Mouse (Mus musculus) liver, adult 2 months (tissue): Measurements from ENCODE around the gene Dcaf15. TPM values are rescaled to one million over a fixed set of nuclear protein-coding genes. Genes with fewer than 3 reads are reported as not detected.

ENCODE experiments used
- DNase-seq: peaks from one replicate; pipeline ENCODE4 v3.0.0-alpha.2; 2011; ENCODE audit warnings: low read depth, low spot score; ENCODE audit errors: extremely low read depth
- H3K27ac ChIP-seq: fragments of 200-500 bp; replicated peaks from 2 replicates; pipeline ENCODE4 v1.5.1; 2012; ENCODE audit warnings: low read depth, mild to moderate bottlenecking, control low read depth, inconsistent platforms, low read length; ENCODE audit not compliant: insufficient read depth
- H3K27me3 ChIP-seq: fragments of 200-500 bp; 2 replicates; pipeline ENCODE4 v1.6.1; 2012; ENCODE audit warnings: mild to moderate bottlenecking, moderate library complexity, low read length, inconsistent platforms; ENCODE audit not compliant: control insufficient read depth, insufficient read depth
- H3K36me3 ChIP-seq: fragments of 200-500 bp; 2 replicates; pipeline ENCODE4 v1.6.1; 2012; ENCODE audit warnings: low read length, inconsistent platforms; ENCODE audit not compliant: control insufficient read depth, insufficient read depth
- H3K4me1 ChIP-seq: fragments of 200-500 bp; 2 replicates; pipeline ENCODE4 v1.6.1; 2011; ENCODE audit warnings: low read length; ENCODE audit not compliant: control insufficient read depth, insufficient read depth
- H3K4me3 ChIP-seq: fragments of 200-500 bp; 2 replicates; pipeline ENCODE4 v1.5.1; 2011; ENCODE audit warnings: low read depth, mild to moderate bottlenecking, control low read depth, low read length, moderate library complexity; ENCODE audit not compliant: insufficient read depth
- H3K79me2 ChIP-seq: fragments of 200-500 bp; 2 replicates; pipeline ENCODE4 v1.6.1; 2012; ENCODE audit warnings: inconsistent platforms, mild to moderate bottlenecking, low read length, moderate library complexity; ENCODE audit not compliant: control insufficient read depth, insufficient read depth
- H3K9ac ChIP-seq: fragments of 200-500 bp; 2 replicates; pipeline ENCODE4 v1.6.1; 2012; ENCODE audit warnings: low read depth, mild to moderate bottlenecking, control low read depth, inconsistent platforms, low read length
- CTCF ChIP-seq: fragments of 200-500 bp; IDR thresholded peaks from 2 replicates; pipeline ENCODE4 v1.5.1; 2011; ENCODE audit warnings: low read depth, low read length, control low read depth
- POLR2A ChIP-seq: fragments of 200-500 bp; IDR thresholded peaks from 2 replicates; pipeline ENCODE4 v1.6.1; 2011; ENCODE audit warnings: low read length, control low read depth; ENCODE audit not compliant: insufficient read depth; ENCODE audit errors: extremely low read depth
- WGBS: fragments of 180-500 bp; shearing (Covaris S2); methylation state at CpG from one replicate; pipeline ENCODE4 v1.1.7; 2018; 5-methylcytosine and 5-hydroxymethylcytosine counted together
- polyA plus RNA-seq: library from polyadenylated mRNA; depleted of rRNA; stranded (reverse); fragments of >200 nt; gene quantifications from 2 replicates; pipeline ENCODE4 v1.2.3, GENCODE M21; 2012
- total RNA-seq: library from RNA; depleted of rRNA; stranded (reverse); fragments of >200 nt; gene quantifications from 2 replicates; pipeline ENCODE4 v1.2.3, GENCODE M21; 2014

Dcaf15 gene
- total and polyA plus RNA-seq, 2 experiments: 1.4 to 9.9 TPM

DNA sequence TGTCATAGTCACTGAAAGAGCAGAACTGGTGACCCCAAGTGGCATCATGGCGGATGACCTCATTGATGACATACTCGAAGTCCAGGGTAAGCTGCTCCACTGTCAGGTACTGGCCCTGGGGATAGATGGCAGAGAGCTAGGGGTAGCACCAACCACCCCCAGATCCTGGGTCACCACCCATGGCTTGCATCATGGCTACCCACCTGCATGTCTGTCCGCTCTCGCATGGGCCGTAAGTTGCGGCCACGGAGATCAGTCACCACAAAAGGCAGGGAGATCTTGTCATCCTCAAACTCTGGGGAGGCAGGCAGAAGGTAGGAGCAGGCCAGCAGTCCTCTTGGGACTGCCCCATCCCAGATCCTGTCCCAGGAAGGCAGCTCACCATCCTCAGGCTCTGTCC lies 6.2 kb downstream of the Dcaf15 start:
- Histone ChIP-seq H3K4me3 (no peak overlapping the region), H3K9ac (no peak overlapping the region), H3K79me2 (peaks cover 5% of the 10 kb centered on the region; the same call in 1 of the 2 replicates), H3K27ac (no peak overlapping the region), H3K27me3 (no peaks in the 10 kb centered on the region), H3K36me3 (no peaks in the 10 kb centered on the region; the same call in 1 of the 2 replicates), H3K4me1 (no peaks in the 10 kb centered on the region)
- WGBS: 89% methylated on average over 7 of the region's 7 CpGs
- DNase-seq: no peak
- TF ChIP-seq CTCF (no peak), POLR2A (no peak)

DNA sequence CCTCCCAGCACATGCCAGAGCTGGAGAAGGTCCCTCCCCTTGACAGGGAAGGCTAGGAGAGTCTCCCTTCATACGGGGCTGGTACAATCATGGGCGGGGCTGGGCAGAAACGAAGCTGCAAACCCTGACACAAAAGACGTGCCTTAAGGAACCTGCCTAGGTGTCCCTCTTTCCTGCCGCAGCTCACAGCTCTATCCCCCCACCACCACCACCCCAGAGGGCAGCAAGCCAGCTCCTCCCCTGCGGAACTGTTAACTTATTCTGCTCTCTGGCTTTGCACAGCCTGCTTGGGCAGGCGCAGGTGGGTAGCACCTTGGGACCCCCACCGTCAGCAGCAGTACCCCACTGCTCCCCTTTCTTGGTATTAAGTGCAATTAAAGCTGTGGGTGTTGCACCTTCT lies 8.5 kb downstream of the Dcaf15 start:
- H3K27ac ChIP-seq: no peak overlapping the region
- H3K4me3 ChIP-seq: no peak overlapping the region
- H3K4me1 ChIP-seq: no peaks in the 10 kb centered on the region
- no peaks in the 10 kb centered on the region for H3K27me3 ChIP-seq
- no peak for TF ChIP-seq CTCF
- TF ChIP-seq POLR2A: no peak
- no peak for DNase-seq
- H3K36me3 ChIP-seq: no peaks in the 10 kb centered on the region; the same call in 1 of the 2 replicates
- 86% methylated on average over 8 of the region's 8 CpGs for WGBS
- no peaks in the 10 kb centered on the region for H3K79me2 ChIP-seq
- H3K9ac ChIP-seq: no peak overlapping the region

DNA sequence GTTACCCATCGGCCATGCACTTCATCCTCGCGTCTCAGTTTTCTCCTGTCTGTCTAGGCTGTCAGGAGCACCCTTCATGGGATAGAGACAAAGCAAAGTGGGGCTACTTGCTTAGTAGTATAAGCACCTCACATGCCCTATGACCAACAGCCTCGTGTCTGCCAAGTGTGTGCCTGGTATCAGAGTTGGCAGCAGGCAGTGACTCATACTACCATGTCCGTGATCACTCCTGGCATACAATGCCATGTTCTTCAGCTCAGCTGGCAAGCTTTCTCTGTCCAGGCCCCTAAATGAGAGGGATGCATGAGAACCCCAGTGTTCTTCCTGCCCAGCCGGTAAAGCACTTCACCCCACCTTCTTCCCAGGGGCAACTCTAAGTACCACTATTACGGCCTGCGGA lies 14.0 kb downstream of the Dcaf15 start:
- TF ChIP-seq CTCF (no peak), POLR2A (no peak)
- no peaks in the 10 kb centered on the region for H3K79me2 ChIP-seq
- WGBS: 78% methylated on average over 8 of the region's 8 CpGs
- H3K36me3 ChIP-seq: no peaks in the 10 kb centered on the region; the same call in 1 of the 2 replicates
- no peak overlapping the region for H3K9ac ChIP-seq
- no peak overlapping the region for H3K4me3 ChIP-seq
- no peaks in the 10 kb centered on the region for H3K27me3 ChIP-seq
- H3K27ac ChIP-seq: no peak overlapping the region
- DNase-seq: no peak
- no peaks in the 10 kb centered on the region for H3K4me1 ChIP-seq

DNA sequence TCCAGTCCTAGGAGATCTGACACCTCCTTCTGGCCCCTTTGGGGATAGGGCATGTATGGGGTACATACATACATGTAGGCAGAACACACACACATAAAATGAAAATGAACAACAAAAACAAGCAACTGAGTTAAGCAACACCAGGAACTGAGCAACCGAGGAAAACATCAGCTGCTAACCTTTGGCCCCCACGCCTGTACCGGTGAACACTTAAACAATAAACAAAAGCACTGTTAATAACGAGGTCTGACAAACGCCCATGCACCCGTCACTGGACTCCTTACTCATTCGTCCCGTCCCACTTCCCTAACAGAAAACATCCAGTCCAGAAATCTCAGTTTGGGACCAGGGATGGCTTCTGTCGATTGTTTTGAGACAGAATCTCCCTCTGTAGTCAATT lies 15.3 kb downstream of the Dcaf15 start:
- TF ChIP-seq POLR2A (no peak), CTCF (no peak)
- Histone ChIP-seq H3K36me3 (no peaks in the 10 kb centered on the region; the same call in 1 of the 2 replicates), H3K4me3 (no peak overlapping the region), H3K79me2 (no peaks in the 10 kb centered on the region), H3K27me3 (no peaks in the 10 kb centered on the region), H3K9ac (no peak overlapping the region), H3K4me1 (no peaks in the 10 kb centered on the region), H3K27ac (no peak overlapping the region)
- WGBS: 81% methylated on average over 9 of the region's 9 CpGs
- no peak for DNase-seq

DNA sequence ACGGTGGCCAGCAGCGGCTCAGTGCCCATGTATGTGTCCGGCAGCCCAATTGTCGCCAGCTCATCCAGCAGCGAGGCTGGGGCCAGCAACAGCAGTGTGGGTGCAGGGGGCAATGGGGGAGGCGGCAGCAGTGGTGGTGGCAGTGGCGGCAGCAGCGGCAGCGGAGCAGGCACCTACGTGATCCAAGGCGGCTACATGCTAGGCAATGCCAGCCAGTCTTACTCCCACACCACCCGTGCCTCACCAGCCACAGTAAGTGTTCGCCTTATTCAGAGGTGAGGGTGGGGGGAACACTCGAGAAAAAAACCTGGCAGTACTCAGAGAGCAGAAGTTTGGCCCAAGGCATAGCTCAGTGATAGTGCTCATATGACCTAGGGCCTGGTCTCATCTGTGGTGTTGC lies 16.7 kb downstream of the Dcaf15 start:
- no peak for DNase-seq
- Histone ChIP-seq H3K27ac (no peak overlapping the region), H3K36me3 (no peaks in the 10 kb centered on the region), H3K9ac (no peak overlapping the region), H3K4me3 (no peak overlapping the region), H3K79me2 (no peaks in the 10 kb centered on the region), H3K27me3 (no peaks in the 10 kb centered on the region), H3K4me1 (peaks cover 2% of the 10 kb centered on the region)
- WGBS: 95% methylated on average over 14 of the region's 14 CpGs
- TF ChIP-seq POLR2A (no peak), CTCF (no peak)

DNA sequence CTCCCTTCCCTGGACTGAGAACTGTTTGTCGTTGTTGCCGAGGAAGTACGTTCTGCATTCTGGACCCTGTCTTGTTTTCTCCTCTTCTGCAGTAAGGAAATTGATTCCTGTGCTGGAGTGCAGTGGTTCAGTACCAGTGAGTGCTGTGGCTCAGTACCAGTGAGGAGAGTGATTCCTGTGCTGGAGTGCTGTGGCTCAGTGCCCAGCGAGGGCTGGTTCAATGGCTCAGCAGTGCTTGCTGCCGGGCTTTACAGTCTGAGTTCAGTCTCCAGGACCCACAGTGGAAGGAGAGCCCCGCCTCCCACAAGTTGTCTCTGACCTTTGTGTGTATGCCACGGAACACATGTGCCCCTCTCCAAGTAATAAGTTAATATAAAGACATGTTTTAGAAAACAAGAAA lies 17.4 kb downstream of the Dcaf15 start:
- Histone ChIP-seq H3K27me3 (no peaks in the 10 kb centered on the region), H3K27ac (no peak overlapping the region), H3K9ac (no peak overlapping the region), H3K36me3 (no peaks in the 10 kb centered on the region), H3K79me2 (no peaks in the 10 kb centered on the region), H3K4me1 (peaks cover 4% of the 10 kb centered on the region), H3K4me3 (no peak overlapping the region)
- TF ChIP-seq CTCF (no peak), POLR2A (no peak)
- DNase-seq: no peak
- WGBS: 92% methylated on average over 7 of the region's 7 CpGs
